Mouse (Mus musculus) v-Abl transformed pro-B cells (cell line): ENCODE results near the gene Ptprr.

Experiments used
- in situ Hi-C, 2 experiments: fragments of 400-800 bp; cut with MboI; formaldehyde crosslinking; loops; one replicate each; pipeline ENCODE4 v1.15.1; 2025; ENCODE audit not compliant: unreplicated experiment in 2 of 2

Gene Ptprr

DNA sequence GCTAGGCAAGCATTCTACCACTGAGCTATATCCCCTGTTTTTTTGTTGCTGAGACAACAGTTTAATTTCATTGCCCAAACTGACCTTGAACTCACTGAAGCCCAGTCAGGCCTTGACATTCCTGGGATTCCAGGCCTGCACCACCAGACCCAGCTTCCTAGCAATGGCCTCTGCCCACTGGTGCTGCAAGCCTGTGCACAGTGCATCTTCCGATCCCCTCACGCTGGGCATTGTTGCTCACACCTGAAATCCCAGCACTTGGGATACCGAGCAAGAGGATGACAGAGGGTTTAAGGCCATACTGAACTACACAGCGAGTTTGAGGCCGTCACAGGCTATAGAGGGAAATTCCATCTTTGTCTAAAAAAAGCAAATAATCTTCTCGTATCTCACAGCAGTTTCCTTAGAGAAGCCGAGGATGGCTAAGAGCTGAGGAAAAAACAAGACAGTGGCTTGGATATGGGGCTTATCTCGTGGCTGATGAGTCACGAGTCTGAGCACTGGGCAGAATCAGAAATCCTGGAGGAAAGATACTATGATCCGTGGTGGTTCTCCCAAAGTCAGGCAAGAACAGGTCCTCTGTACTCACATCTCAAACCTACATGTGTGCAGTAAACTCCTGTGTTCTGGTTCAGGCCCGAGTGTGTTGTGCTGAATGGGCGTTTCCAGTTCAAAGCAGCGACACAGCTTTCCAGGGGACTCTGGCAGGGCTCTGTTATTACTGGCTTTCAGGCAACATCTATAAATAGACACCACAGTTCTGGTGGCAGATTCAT lies 242.8 kb downstream of the Ptprr start:
- in situ Hi-C loops, result no loop called here

DNA sequence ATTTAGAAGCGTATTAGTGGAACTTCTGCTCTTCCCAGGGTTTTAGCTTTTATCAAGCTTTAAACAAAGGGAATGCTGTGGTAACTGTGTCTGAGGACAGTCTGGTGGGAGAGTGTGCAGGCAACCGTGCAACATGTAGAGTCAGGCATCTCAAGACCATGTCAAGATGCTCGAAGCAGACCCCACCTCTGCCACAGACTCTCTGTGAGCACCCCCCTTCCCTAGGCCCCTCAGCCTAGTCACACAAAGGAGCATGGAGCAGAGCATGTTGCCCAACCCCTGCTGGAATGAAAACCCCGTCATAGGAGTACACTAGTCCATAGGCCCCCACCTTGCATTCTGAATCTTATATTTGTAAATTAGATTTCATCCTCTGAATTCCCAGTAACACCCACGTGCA lies 243.5 kb downstream of the Ptprr start:
- in situ Hi-C loops, result no loop called here

DNA sequence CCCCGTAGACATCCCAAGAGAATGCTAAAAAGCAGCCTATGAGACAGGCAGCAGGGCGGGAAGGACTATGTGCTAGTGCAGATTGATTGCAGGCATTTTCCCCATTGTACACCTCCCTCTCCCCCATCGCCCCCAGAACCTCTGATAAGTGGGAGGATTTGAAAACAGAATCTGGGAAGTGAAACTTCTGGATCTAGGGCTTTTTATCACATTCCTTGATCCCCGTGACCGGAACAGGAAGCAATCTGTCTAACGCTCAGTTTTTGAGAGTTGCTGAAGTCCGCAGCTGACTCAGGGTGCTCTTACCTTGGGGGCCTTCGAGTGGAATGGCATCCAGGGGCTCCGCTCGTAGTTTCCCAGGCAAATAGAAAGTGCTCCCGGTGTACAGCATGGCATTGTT lies 246.5 kb downstream of the Ptprr start:
- in situ Hi-C loops, result no loop called here

DNA sequence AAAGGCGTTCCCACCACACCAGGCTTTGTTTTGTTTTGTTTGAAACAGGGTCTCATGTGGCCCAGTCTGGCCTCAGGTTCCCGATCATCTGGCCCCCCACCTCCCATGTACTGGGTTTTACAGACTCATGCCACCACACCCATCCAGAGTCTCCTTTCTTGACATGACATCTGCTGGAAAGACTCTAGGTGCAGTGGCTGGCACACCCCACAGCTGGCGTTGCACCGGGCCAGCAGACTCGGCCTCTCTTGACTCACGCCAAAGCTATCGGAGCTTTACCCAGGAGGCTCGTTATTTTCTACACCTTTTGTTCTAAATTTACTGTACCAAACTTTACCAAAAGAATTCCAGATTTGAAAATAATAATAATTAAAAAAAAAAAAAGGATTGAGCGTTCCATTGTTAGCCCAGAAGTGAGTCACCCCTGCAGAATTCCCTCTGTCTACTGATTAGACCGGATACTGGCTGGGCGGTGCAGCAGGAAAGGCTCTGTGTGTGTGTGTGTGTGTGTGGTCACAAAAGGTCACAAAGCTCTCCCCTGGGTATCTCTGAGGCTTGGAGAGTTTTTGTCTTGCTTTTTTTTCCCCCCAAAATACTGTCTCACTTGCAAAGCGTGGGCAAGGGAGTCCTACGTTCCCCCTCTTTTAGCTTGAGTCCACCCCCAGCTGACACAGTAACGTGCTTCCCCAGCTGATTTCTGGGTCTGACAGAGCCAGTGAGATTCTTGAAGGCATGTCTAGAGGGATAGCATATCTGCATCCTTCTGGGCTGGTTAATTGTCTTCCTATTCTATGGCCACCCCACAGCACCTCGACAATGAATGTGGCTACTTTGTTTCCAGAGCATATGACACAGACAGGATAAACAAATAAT lies 248.8 kb downstream of the Ptprr start:
- in situ Hi-C loops, result no loop called here

DNA sequence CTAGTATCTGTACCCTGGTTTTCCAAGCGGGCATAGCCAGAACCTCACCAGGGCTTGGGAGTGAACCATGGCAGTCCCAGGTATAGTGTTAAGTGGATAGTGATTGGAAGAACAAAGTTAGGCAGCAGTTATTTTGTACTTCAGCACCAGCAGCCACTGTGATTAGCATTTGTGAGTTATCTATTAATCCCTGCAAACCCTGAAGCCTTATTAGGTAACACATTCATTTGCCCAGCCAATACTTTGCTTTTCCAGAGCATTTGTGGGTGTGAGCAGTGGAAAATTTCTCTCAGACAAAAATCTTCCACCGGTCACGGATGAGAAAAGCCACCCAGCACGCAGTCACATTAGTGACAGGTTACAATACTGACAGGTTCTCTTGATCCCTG lies 249.4 kb downstream of the Ptprr start:
- in situ Hi-C loops, result no loop called here

DNA sequence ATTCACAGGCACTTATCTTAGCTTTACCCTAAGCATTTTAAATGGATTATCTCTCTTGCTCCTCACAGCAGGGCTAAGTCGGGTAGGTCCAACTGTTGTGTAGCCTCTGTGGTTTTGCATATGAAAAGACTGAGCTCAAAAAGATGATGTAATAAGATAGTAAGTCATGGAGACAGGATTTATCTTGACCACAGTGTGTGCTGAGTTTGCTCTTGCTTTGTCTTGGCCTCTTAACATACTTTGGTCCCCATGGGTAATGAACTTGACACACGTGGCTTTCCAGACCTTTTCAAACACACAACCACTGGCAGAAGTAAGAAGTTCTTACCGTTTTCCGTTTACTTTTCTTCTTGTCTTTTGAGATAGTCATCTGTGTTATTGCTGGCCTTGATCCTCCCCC lies 250.3 kb downstream of the Ptprr start:
- in situ Hi-C loops, result no loop called here

DNA sequence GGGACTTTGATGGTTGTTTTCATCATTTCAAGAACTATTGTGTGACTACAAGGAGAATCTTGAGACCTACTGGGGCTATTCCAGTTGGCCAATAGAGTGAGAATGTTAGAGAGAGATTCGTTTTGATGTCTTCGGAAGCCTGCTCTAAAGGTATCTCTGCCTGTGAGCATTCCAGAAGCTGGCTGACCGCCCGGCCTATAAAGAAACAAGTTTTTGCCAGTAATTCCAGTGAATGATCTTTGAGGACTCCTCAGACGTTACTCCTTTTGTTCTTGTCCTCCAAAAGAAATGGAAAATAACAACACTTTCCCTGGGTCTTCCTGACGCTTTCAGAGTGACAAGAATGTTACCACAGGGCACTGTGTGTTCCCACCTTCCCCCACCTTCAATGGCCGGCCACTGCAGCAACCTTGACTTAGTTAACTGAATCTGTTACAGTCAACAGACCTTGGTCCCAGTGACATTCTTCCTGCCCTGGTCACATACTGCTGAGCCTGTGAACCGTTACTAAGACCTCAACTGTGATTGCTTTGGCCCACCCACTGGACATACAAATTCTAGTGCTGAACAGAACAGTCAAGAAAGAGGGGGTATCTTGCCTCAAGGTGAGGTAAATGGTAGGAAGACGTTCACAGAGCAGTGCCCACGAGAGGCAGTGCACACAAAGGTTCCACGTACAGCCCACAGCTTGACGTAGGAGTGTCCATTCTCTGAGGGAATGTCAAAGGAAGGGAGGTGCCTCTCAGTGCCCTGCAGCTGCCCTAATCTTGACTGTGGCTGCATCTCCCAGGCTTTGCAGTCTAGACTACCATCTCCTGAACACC lies 252.8 kb downstream of the Ptprr start:
- in situ Hi-C loops, result no loop called here

DNA sequence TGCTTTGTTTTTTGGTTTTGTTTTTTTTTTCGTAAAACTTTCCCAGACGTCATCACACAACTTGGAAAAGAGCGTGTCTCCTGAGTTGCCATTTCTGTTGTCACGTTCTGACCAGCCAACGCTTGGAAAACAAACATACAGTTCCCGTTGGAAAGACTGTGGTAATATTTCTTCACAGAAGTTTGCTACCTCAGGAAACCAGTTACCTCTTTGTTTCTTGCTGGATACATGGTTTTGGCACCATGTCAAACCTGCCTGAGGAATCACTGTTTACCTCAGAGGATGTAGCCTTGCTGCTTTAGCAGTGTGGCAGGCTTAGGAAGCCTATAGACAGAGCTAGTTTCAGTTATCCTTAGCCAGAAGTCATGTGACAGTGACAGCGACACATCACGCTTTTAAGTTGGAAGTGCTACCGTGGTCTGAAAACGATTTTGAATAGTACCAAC lies 253.5 kb downstream of the Ptprr start:
- in situ Hi-C loops, result no loop called here

DNA sequence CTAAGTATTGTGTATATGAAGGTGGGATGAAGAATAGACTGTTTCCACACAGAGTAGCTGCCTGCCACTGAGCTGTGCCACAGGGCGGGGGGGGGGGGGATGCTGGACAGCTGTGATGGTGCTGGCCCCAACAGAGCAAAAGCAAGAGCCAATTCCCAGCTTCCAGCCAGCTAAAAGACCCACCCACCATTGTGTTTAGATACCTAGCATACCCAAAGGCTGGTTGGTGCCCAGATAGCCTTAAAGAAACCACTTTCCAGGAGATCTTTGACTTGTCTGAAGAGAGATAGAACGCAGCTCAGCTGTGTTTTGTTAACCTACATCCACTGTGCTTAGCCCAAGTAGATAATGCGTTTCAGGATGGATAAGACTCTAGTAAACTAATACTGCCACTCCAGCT lies 254.1 kb downstream of the Ptprr start:
- in situ Hi-C loops, result no loop called here

DNA sequence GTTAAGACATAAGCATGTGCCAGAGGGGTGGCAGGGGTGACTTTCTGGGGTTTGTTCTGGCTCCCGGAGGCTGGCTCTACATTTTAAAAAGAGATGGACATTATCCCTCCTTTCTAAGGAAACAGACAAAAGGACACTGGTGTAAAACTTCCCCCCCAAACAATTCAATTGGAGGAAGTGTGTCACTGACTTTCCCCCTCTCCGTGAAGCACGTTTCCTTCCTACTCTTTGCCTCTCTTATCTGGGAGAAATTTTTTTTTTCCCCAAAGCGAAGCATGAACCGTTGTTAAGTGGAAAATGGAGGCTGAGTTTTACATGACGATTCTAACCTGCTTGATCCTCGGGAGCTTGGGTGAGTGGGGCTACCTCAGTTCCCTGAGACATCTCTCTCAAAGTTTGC lies 257.3 kb downstream of the Ptprr start, which contains the start of gene Ptprb:
TSS of gene Ptprb (plus strand) at position 244 of the 400 bp plus-strand sequence.
- in situ Hi-C loops, result no loop called here

DNA sequence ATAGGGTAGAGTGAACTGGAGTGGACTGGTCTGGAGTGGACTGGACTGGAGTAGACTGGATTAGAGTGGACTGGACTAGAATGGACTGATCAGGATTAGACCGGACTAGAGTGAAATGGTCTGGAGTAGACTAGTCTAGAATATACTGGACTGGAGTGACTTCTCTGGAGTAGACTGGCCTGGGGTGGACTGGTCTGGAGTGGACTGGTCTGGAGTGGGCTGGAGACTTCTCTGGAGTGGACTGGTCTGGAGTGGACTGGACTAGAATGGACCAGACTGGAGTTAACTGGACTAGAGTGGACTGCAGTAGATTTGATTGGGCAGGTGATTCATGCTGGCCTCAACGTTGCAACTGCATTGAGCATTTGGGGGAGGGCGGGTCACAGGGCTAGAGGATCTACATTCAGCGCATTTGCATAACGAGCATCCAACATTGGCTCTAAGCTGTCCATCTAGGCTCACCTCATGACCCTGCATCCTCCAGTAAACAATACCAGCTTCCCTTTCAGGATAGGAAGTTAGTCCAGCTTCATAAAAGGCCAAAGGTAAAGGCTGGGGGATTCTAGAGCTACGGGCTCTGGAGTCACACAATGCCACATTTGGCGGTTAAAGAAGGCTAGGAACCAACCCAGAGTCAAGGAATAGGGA lies 268.8 kb downstream of the Ptprr start:
- in situ Hi-C loops, result no loop called here

DNA sequence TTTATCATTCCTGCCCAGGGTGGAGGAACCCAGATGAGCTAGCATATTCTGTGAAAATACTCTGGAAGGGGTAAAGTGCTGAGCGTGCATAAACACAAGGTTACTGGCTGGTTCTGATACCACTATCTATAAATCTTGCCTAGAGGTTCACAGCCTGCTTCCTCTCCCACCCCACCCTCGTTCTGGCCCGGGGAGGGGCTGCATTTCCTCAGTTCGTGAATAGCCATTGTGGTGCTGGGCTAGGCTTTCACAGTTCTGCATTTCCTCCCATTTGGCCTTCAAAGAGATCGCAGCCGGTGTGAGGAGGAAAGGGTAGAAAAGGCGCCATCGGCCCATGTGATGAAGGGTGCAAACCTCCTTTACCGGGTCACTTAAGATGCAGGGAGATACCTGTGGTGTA lies 270.1 kb downstream of the Ptprr start:
- in situ Hi-C loops, result no loop called here

DNA sequence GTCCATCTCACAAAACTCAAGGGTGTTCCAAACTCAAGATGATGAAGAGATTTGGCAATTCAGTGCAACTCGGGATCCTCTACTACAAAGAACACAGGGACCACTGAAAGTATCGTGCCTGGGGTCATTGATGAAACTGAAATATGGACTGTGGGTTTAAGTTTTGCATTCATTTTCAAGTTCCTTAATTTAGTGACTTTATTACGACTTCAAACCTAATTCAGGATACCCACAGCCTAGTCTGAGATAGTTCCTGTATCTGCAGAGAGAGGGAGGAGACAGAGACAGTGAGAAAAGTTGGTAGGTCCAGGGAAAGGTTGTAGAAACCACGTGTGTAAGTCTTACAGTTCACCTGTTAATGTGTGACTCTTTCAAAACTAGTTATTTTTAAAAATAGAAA lies 272.5 kb downstream of the Ptprr start:
- in situ Hi-C loops, result no loop called here

DNA sequence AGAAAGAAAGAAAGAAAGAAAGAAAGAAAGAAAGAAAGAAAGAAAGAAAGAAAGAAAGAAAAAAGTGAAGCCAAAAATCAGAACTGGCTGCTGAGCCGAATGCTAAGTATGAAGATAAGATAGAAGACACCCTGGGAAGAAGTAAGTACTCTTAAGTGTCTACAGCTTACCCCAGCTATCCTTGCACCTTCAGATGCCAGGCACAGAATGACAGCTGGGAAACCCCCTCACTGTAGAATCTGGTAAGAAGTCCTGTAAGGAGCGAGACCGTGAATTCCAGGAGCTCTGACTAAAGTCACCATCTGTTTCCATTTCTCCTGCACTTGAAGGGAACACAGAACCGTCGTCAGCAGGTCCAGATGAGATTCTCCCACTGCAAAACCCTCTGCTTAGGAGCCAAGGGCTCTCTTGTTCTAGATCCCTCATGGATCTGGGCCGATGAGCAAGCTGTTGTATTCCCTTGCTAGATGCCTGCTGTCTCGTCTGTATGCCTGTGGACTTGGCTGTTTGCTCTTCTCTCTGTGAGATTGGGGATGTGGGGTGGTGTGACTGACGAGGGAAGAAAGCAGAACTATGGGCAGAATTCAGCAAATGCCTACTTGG lies 273.2 kb downstream of the Ptprr start:
- in situ Hi-C loops, result no loop called here

DNA sequence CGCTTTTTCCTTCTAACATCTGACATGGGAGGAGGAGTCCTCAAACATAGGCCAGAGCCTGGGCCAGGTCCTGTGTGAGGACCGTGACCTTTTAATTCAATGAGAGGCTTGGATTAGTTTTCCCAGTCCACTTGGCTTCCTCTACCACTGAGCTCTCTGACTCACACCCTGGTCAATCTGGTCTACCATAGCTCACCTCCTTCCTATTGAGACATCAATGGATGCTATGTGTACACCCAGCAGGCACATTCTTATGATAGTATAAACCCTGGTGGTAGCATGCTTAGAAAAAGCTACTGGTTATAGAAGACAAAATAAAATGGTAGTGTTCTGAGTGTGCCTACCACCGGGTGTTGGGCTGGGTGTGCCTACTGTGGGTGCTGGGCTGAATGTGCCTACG lies 278.4 kb downstream of the Ptprr start:
- in situ Hi-C loops, result no loop called here

DNA sequence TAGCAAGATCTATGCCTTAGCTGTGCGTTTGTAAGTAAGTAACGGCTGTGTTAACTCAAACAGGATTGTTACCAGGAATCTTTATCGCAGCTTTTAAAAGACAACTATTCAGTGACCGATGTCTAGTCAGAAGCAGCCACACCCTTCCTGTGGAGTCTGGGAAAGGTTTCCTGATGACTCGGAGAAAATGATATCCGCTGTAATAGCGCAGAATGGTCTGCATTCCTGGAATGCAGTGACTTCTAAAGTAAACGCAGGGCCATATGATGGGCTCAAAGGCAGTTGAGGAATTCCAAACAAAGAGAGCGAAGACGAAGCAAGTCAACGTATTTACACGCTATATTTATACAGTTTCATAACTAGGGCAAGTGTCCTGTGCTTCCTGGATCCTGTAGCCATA lies 279.8 kb downstream of the Ptprr start:
- in situ Hi-C loops, result no loop called here

DNA sequence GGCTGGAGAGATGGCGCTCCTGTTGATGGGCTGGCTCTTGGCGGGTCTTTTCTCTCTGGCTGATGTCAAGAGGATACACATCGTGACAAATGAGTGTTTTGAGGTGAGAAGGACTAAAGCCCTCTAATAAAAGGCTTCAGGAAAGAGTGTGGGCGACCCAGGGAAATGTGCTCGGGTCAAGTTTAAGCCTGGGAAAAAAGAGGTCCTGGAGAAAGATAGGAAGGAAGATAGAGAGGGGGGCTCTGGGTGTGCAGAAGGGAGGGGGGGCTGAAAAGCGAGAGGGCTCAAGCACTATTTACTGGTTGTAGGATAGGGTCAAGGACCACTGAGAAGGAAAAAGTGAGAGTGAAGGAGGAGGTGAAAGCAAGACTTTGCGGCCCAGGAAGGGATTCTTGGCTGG lies 282.8 kb downstream of the Ptprr start:
- in situ Hi-C loops, result loop anchor here (25.0 kb wide), 1 partner anchor 964 kb away; no protein-coding TSS in a partner anchor

DNA sequence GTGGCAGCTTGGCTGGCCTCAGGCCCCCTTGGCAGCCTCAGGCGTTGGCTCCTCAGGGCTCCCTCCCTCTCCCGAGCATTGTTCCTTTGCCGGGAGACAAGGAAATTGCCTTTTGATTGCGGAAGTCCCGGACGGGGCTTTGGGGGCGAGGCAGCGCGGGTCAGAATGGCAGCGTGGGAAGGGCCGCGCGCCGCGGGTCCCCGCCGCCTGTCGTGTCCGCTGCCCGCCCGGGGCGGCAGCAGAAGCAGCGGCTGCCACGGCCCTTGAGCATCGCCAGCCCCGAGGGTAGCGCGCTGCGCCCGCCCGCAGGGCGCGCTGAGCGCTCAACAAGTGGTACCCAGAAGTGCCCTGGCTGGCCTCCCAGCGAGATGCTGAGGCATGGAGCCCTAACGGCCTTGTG lies 283.2 kb downstream of the Ptprr start:
- in situ Hi-C loops, result loop anchor here (25.0 kb wide), 1 partner anchor 964 kb away; no protein-coding TSS in a partner anchor

DNA sequence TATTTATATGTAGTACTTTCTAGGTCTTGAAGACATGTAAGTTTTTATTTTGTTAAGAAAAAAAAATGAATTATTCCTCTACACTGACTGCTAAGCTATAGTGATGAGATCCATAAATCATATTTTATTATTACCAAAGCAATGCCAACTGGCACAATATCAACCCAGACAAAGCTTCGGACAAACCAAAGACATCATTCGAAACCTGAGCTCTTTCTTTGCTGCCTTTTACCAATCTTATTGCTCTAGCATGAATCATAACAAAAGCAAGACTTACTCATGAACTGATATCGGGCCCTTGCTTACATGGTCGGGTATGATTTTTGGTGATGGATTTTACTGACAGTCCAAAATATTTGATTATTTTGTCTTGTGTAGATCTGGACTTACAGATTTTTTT lies 286.3 kb downstream of the Ptprr start:
- in situ Hi-C loops, result loop anchor here (25.0 kb wide), 1 partner anchor 967 kb away; no protein-coding TSS in a partner anchor

DNA sequence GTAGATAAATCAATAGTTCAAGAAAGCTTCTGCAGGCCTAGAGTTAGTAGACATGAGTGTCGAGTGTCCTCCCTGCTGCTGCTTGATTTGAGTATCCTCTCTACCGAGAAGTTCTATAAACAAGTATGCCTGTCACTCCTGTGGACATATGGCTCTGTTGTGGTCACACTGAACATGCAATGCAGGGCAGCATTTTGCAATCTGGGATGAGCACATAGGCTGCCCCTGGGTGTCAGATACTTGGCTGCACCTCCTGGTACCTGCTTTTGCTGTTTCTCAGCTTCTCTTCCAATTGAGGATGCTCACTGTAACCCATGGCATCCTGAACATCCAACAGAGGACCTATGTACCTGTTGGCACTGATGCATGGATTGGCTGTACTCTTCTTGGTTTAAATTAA lies 291.4 kb downstream of the Ptprr start:
- in situ Hi-C loops, result loop anchor here (25.0 kb wide), 1 partner anchor 972 kb away; no protein-coding TSS in a partner anchor
